Mouse (Mus musculus): ENCODE data around the gene Prkar2b. TPM values are rescaled to one million over a fixed set of nuclear protein-coding genes. Genes with fewer than 3 reads are reported as not detected.

Gene Prkar2b
- total and polyA plus RNA-seq, 3 experiments: 2.5 to 6.1 (median 2.9) TPM

GRCm38 (mm10) chr12:32018376-32018750 is 42.7 kb downstream of the Prkar2b start:
- Histone ChIP-seq H3K27ac (ENCODE audit: insufficient read depth, low read depth) (no peak overlapping the region), H3K79me2 (replicated peaks; ENCODE audit: control insufficient read depth, extremely low read depth, insufficient read depth, poor library complexity, severe bottlenecking) (no peaks in the 10 kb centered on the region), H3K36me3 (replicated peaks in 1 of 2; ENCODE audit: control insufficient read depth in 1 of 2, insufficient read depth in 1 of 2, low read length in 1 of 2) (no peaks in the 10 kb centered on the region), H3K4me1 (ENCODE audit: control insufficient read depth in 1 of 2, insufficient read depth in 2 of 2) (peaks cover 7 to 15% of the 10 kb centered on the region in 2 experiments), H3K27me3 (replicated peaks) (no peaks in the 10 kb centered on the region), H3K4me2 (ENCODE audit: insufficient read depth, low read depth, poor library complexity, severe bottlenecking) (no peak overlapping the region), H3K4me3 (replicated peaks in 1 of 3; ENCODE audit: low read depth in 2 of 3, low read length in 2 of 3, poor library complexity in 1 of 3) (no peak overlapping the region), H3K9ac (ENCODE audit: insufficient read depth, low read depth) (no peak overlapping the region), H3K9me3 (replicated peaks; ENCODE audit: low read length) (no peaks in the 10 kb centered on the region)
- in situ Hi-C loops (cut with MboI; ENCODE audit: low pct_ligation_motif_present, low pct_unique_long_range_greater_than_20kb, low sequenced_read_pairs) (no loop called here), dilution Hi-C loops (cut with MboI; ENCODE audit: extremely low pct_ligation_motif_present, extremely low pct_unique_long_range_greater_than_20kb, low sequenced_read_pairs) (no loop called here)
- DNase-seq (ENCODE audit: extremely low read depth): no peak
- TF ChIP-seq PAX5 (IDR thresholded peaks at IDR 0.05; ENCODE audit: low read length): no peak
- no peak for TF ChIP-seq GABPA (IDR thresholded peaks at IDR 0.05; ENCODE audit: insufficient replicate concordance, low read depth, low read length)
- TF ChIP-seq EP300 (IDR thresholded peaks at IDR 0.05; ENCODE audit: low read length): no peak
- TF ChIP-seq ZNF384 (IDR thresholded peaks at IDR 0.05; ENCODE audit: low read depth, low read length): no peak
- no peak for TF ChIP-seq MXI1 (IDR thresholded peaks at IDR 0.05; ENCODE audit: low read depth, low read length)
- no peak for TF ChIP-seq CHD1 (IDR thresholded peaks at IDR 0.05; ENCODE audit: low read depth, low read length)
- no peak for TF ChIP-seq MEF2A (IDR thresholded peaks at IDR 0.05; ENCODE audit: borderline replicate concordance, low read depth, low read length)
- no peak for TF ChIP-seq KAT2A (IDR thresholded peaks at IDR 0.05; ENCODE audit: insufficient replicate concordance, low read length)
- TF ChIP-seq RAD21 (IDR thresholded peaks at IDR 0.05; ENCODE audit: low read depth, low read length): no peak
- TF ChIP-seq TCF12 (IDR thresholded peaks at IDR 0.05; ENCODE audit: low read depth, low read length): no peak
- no peak for TF ChIP-seq MAFK (IDR thresholded peaks at IDR 0.05; ENCODE audit: insufficient replicate concordance, low read length)
- no peak for TF ChIP-seq SIN3A (IDR thresholded peaks at IDR 0.05; ENCODE audit: low read length)
- TF ChIP-seq USF2 (conservative IDR thresholded peaks at IDR 0.05; ENCODE audit: low read depth, low read length): no peak

GRCm38 (mm10) chr12:32017636-32018375 is 43.3 kb downstream of the Prkar2b start:
- H3K4me3 ChIP-seq (replicated peaks in 1 of 3; ENCODE audit: low read depth in 2 of 3, low read length in 2 of 3, poor library complexity in 1 of 3): no peak overlapping the region
- H3K79me2 ChIP-seq (replicated peaks; ENCODE audit: control insufficient read depth, extremely low read depth, insufficient read depth, poor library complexity, severe bottlenecking): no peaks in the 10 kb centered on the region
- TF ChIP-seq USF2 (conservative IDR thresholded peaks at IDR 0.05; ENCODE audit: low read depth, low read length) (no peak), NRF1 (IDR thresholded peaks at IDR 0.05; ENCODE audit: low read depth, low read length) (no peak), JUND (conservative IDR thresholded peaks at IDR 0.05; ENCODE audit: low read depth, low read length) (no peak)
- dilution Hi-C loops (cut with MboI; ENCODE audit: extremely low pct_ligation_motif_present, extremely low pct_unique_long_range_greater_than_20kb, low sequenced_read_pairs) (no loop called here), in situ Hi-C loops (cut with MboI; ENCODE audit: low pct_ligation_motif_present, low pct_unique_long_range_greater_than_20kb, low sequenced_read_pairs) (no loop called here)
- H3K4me1 ChIP-seq (ENCODE audit: control insufficient read depth in 1 of 2, insufficient read depth in 2 of 2): peaks cover 7 to 15% of the 10 kb centered on the region in 2 experiments
- H3K36me3 ChIP-seq (replicated peaks in 1 of 2; ENCODE audit: control insufficient read depth in 1 of 2, insufficient read depth in 1 of 2, low read length in 1 of 2): no peaks in the 10 kb centered on the region
- H3K9me3 ChIP-seq (replicated peaks; ENCODE audit: low read length): no peaks in the 10 kb centered on the region
- H3K9ac ChIP-seq (ENCODE audit: insufficient read depth, low read depth): no peak overlapping the region
- no peak overlapping the region for H3K27ac ChIP-seq (ENCODE audit: insufficient read depth, low read depth)
- no peaks in the 10 kb centered on the region for H3K27me3 ChIP-seq (replicated peaks)
- no peak for DNase-seq (ENCODE audit: extremely low read depth)
- no peak overlapping the region for H3K4me2 ChIP-seq (ENCODE audit: insufficient read depth, low read depth, poor library complexity, severe bottlenecking)
